Mouse (Mus musculus): ENCODE results near the gene Tmcc2.

Gene Tmcc2

DNA sequence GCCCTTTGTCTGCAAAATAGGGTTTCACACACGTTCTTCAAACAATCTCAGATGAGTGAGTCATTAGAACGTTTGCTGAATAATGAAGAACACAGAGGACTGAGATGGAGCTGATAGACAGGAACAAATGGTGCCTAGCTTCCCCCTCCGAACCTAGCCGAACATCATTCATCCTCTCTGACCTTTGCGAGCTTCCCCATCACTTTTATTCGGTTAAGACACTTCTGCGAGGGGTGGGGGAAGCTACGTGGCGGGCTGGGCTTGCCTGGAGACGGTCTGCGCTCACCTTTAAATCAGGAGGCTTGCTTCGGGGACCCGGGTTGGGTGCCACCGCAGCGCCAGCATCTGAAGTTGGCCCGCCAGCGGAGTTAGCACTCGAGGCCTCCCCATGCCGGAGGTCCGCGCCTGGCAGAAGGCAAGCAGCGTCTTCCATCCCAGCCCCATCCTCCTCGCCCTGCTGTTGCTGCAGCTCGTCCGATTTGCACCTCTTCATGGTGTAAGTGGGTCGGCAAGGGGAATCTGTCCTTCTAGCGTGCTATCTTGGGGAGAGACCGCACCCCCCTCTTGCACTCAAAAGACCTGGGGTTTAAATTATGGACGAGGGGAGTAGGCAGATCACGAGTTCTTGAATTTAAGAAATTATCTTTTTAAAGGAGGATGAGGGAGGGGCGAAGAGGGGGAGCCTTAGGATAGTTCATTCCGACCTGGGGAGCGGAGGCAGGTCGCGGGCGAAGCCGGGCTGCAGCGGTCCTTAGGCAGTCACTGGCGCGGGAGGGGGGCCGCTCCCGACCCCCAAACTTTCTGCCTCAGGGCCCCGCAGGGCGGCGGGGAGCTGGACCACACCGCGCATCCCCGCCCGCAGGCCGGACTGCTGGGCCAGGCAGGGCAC lies at the start of gene Tmcc2:
Tmcc2 (minus strand) TSS at position 591 of the 889 bp plus-strand sequence.
- DNase-seq (ENCODE audit: low spot score): no peak

DNA sequence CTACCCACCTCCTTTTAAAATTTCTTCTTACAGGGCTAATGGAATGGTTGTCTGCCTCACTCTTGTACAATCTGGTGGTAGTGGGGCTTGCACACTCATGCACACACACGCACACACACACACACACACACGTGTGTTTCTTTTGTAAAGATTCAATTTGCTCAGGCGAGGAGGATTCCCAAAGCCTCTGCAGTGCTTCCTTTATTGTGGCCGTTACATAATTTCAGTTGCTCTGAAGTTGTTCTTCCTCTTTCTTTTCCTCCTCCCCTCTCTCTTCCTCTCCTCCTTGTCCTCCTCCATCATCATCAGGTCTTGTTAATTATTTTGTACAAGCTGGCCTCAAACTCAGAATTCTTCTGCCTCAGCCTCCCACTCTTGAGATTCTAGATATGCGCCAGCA lies 46.3 kb upstream of the Tmcc2 start:
- DNase-seq (ENCODE audit: low spot score): no peak

DNA sequence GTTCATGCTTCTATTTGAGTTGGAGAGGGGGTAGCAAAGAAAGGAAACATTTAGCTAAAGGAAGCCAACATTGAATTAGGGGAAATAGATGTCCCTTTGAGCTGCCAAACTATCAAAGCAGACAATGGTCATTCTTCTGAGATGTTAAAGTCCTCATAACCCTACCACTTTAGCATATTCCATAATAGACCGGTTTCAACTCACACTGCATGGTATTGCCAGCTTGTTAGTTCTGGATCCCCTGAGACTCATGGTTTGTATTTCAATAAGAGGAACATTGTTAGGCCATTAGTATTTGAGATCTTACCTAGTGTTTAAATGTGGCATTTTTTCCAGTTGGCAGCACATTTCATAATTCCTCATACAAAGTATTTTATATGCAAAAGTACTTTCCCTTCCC lies 45.9 kb upstream of the Tmcc2 start:
- DNase-seq (ENCODE audit: low spot score): no peak

DNA sequence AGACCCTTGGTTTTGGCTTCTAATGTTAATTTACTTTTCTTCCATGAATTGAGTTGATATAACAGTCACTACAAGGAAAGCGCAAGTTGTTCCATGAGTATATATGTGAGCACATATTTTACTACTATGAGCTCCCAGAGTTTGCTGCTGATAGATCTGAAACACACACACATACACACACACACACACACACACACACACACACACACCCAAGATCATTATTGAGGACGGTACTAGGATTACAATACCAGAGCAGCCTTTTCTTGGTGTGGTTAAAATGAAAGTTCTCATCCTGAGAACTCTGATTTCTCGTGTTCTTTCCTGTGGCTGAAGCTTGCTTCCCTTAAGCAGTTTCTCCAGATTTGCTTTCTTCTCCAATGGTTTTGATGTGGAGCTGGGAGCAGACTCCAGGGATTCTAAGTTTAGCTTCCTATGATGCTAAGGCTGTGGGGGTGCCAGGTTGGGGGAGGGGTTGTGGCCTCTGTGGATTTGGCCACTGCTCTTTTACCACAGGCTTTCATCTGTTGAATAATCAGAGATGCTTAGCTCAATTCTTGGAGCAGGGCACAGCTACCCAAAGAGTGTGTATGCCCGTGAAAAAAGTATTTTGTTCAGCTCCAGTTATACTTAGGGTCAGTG lies 45.4 kb upstream of the Tmcc2 start:
- DNase-seq (ENCODE audit: low spot score): no peak

DNA sequence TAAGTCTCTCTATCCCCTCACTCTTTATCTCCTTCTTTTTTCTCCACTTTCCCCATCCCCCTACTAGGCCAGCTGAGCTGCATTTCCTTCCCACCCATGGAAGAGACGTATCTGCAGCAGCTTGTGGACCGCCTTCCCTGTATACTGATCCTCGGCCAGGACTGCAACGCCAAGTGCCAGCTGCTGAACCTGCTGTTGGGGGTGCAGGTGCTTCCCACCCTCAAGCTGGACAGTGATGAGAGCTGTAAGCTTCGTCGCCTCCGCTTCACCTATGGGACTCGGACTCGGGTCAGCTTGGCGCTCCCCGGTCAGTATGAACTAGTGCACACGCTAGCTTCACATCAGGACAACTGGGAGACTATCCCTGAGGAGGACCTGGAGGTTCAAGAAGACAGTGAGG lies 43.0 kb upstream of the Tmcc2 start:
- DNase-seq (ENCODE audit: low spot score): no peak

DNA sequence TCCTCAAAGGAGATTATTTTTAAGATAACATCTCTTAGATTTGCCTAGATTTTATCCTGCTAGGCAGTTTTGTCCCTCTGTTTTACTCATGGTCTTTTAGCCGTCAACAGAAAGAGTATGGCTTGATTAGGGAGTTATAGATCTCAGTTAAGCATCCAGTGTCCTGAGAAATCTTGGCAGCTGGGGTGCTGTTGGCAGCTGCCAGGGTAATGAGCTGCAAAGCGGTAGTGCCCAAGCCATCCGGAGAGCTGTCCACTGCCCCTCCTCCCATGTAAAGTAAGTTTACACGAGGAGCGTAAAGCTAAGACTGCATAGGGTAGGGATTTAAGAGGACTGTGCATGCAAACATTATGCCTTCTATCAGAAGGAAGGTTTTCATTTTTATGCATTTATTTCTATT lies 42.3 kb upstream of the Tmcc2 start:
- DNase-seq (ENCODE audit: low spot score): no peak

DNA sequence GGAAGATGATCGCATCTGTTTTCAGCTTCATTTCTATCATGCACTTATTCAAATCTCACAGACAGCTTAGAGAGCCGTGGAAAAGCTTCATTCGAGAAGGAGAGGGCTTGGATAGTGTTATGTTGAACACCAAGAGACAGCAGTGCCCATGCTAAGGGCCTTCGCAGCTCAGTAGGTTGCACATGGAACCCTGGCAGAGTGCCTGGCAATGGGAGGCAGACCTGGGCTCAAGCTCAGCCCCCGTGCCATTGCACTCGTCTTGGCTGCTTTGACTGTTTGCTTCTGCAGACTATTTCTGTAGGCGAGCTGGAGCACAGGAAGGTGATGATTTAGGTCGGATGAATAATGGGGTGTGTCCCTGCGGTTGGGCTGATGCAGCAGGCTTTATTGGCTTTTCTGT lies 40.6 kb upstream of the Tmcc2 start:
- no peak for DNase-seq (ENCODE audit: low spot score)

DNA sequence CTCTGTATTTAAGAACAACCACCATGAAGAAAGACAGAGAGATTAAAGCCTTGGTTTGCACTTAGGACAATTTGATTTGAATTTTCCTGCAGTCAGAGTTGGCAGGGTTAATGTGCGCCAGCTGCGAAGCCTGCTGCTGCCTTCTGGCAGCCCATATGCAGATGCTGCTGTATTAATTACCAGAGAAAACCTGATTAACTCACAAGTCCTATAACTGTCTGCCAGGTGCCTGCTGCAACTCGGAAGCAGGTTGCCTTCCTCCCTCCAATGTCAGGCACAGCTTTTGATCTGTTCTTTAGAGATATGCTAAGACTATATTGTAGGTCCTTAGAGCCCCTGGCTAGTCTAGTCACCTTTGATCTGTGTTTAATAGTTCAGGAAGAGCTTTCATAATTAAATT lies 39.7 kb upstream of the Tmcc2 start:
- DNase-seq (ENCODE audit: low spot score): no peak

DNA sequence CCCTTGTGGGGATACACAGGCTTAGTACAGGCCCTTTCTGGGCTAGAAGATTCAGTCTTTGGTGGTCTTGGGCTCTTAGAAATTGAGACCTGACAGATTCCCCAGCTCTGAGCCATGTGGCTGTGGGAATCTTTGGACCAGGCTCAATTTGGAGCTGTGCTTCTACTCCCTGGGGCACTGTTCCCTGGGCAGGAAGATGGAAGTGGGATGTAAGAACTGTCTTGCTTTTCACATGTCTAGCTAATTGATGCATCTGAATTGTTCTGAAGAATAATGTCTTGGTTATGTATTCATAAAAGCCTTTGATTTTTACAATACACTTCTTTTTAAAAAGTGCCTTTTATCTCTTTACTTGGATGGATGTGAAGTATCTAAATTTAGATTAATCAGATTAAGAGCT lies 34.5 kb upstream of the Tmcc2 start:
- no peak for DNase-seq (ENCODE audit: low spot score)

DNA sequence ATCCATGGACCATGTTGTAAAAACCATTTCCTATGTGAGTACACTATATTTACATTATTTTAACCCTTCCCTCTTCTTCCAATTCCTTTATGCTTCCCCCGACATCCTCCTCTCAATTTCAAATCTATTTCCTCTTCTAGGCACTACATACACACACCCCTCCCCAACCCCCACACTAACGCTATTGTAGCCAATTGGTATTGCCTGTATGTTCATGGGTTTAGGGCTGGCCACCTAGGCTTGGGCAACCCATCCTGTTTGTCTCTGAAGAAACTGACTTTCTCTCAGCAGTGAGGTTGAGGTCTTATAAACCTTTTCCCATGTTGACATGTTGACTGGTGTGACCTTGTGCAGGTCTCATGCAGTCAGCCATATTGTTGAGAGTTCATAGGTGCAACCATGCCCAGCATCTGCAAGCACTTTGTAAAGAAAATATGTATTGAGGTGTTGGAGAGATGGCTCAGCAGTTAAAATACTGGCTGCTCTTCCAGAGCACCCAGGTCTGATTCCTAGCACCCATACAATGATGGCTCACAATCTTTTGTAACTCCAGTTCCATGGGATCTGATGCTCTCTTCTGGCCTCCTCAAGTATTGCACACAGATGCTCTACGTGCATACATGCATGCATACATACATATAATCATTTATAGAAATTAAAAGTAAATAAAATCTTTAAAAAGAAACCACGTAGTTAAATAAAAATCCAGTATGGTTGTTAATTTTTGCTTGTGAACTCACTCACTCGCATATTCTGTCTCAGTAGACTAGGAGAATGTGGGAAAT lies 32.0 kb upstream of the Tmcc2 start:
- DNase-seq (ENCODE audit: low spot score): no peak

DNA sequence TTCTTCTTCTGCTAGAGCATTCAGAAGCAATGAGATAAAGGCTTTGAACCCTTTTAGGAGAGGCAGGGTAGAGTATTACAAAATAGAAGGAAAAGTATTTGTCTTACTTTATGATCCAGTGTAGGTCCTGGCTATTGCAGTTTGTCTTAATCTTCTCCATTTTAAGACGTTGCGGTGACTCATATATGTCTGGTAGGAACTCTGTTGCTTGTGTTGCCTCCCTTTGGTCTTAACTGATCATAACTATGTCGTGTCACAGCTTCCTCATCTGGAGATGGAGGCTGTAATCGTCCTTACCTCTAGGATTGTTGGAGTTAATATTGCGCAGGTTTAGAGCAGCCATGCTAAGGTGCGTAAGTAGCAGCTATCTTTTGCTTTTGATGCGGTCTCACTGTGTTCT lies 29.6 kb upstream of the Tmcc2 start:
- no peak for DNase-seq (ENCODE audit: low spot score)

DNA sequence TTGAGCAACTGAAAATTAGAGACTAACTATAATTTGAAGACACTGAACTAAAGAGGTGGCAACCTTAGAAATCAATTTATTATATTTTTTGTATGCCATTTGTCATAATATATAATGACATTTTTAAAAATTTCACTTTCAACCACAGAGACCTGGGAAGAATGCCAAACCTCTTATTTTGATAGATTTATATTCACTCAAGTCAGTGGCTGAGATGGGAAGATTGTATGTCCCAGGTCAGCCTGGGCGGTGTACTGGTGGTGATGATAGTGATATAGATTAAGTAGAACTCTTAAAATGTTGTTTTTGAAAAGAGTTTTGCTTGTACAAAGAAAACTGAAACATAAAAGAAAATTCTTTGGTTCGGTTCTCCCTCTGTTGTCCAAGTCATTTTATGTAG lies 29.1 kb upstream of the Tmcc2 start:
- DNase-seq (ENCODE audit: low spot score): no peak

DNA sequence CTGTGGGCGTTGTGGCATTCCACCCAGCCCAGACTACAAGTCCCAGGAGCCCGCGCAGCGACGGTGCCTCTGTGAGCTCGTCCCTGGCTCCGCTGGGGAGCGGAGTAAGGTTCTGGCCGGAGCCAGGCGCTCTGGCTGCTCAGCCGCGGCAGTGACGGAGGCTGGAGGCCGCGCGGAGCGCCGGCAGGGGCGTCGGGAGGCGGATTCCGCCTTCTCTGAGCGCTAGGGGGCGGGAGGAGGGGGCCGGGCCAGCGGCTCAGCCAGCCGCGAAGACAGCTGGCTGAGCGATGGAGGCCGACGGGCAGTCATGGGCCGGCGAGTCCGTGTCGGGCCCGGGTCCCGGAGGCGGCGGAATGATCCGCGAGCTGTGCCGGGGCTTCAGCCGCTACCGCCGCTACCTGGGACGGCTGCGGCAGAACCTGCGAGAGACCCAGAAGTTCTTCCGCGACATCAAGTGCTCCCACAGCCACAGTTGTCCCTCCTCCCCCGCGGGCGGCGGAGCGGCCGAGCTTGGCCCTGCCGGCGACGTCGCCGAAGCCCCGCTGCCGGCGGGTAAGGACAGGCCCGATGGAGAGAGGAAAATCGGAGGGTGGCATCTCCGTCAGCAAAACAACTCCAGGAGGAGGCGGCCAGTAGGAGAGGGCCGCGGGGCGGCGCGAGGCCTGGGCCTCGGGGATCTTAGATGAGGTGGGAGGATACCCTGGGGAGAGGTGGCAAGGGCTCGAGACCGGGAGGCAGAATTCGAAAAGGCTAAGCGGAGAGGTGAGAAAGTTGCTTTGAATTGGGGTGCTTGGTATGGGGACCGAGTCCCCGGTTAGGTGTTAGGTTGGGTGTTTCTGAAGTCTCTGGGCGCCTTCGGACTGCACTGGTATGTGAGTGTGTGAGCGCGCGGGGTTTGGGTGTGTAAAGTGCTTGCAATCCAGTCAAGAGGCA lies 26.5 kb upstream of the Tmcc2 start, which contains the start of gene Dstyk:
Dstyk (plus strand) TSS at position 237 of the 933 bp plus-strand sequence.
- peak; percentile 77 for DNase-seq (ENCODE audit: low spot score)

DNA sequence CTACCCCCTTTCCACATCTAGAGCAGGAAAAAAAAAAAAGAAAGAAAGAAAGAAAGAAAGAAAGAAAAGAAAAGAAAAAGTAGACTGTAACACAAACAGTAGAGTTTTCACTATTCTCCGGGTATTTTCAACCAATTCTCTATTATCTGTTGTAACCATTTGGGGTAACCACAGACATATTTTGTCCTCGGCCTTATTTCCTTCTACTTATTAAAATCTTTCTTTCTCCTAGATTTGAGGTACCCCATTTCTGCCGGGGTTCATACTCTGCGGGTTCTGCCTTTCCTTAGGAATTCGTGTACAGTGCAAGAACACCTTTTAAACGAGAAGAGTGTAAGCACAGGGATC lies 25.8 kb upstream of the Tmcc2 start:
- no peak for DNase-seq (ENCODE audit: low spot score)

DNA sequence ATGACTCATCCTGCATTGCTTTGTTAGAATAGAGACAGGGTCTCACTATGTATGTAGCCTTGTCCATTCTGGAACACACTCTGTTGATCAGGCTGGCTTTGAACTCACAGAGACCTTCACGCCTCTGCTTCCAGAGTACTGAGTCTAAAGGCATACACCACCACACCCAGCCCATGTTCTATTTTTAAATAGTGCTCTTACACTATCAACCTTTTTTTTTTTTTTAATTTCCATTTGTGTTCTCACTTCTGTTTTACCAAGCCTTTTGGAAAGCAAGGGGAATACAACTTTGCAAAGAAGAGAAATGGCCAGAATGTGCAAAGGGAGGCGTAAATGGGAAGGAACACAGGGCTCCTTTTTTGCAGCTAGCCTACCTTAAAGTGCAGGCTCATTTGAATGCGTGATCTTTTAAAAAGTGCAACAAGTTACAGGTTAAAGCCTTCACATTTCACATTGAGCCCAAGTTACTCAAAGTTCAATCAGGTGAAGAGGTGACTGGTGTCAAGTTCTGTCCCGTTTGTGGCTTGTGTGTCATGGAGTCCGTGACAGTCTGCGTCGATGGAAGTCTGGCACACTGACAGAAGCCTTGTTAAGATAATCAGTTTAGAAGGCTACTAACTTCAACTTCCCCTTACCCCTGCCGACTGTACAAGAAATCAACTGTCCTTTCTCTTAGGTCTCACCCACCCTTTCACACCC lies 25.3 kb upstream of the Tmcc2 start:
- DNase-seq (ENCODE audit: low spot score): no peak

DNA sequence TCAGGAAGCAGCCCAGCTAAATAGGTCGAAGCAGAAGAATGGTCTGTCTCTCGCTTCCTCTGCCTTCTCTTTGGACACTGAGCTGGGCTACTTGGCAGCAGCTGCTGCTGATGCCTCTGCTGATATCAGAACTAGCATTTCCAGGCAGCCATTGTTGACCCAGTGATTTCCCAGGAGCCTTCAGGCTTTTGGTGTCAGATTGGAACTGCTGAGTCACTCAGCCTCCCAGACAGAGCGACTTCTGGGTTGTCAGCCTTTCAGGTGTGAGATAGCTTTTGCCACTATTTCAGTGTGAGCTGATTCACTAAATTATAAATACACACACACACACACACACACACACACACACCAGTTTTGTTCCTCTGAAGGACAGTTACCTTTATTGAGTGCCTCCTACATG lies 19.6 kb upstream of the Tmcc2 start:
- DNase-seq (ENCODE audit: low spot score): no peak

DNA sequence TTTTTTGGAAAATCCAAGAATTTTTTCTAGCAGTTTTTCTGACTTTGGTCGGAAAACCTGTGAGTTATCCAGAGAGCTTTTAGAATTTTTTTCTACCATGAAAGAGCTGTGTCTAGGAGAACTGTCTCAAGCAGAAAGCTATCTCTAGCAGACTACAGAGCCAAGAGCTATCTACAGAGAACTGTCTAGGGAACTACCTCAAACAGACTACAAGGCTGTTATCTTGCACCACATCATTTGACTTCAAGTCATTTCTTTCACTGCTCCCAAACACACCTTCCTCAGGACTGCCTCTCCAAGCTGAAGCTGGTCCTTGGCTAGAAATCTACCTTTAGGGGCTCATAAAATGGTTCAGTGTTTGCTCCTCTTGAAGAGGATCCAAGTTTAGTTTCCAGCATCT lies 10.8 kb upstream of the Tmcc2 start:
- DNase-seq (ENCODE audit: low spot score): no peak

DNA sequence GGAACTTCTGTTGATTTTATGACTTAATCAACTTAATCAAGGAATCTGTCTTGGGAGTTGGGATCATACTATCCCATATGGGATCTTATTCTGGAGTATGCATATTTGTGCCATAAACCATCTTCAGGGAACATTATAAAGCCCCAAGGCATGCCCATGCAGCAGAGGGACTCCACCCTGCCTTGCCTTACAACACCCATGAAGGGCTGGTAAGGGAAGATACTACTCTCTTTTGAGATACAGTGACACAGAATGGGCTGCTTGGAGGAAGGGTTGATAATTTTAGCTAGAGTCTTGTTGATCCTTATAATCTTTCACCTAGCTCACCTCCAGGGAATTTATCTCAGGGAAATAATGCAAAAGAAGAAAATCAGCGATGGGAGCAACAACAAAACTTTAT lies 9.5 kb upstream of the Tmcc2 start:
- DNase-seq (ENCODE audit: low spot score): no peak

DNA sequence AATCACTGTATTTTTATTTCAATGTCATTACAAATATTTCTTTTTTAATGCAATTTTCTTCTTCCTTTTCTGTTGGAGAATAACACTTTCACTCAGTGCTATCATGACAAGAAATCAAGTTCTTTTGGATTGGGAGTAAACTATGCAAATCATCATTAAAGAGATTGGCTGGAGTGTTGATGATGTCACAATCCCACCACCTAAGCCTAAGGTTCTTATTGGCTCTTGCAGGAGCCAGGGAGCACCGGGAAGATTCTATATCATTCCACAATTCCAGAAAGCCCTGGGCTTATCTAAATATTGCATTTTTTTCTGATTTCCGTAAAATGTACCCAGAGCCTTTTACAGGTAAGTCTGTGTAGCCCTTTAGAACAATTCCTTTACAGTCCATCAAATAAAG lies 5.6 kb upstream of the Tmcc2 start:
- no peak for DNase-seq (ENCODE audit: low spot score)

DNA sequence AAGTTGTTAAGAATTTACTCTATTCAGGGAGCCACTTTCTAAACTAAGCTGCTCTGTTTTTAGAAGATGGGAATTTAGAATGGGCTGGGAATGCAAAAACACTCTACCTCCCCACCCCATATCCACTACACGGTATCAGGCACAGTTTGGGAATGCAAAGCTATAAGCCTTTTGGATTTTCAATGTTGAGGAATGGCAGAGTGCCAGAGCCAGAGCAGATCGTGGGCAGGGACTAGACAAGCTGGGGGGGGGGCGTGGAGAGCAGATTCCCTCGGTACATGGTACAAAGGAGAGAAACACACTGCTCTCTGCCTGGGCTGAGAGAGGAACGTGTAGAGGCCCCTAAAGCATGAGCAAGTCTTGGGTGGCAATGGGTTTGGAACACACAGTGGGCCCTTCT lies 1.8 kb upstream of the Tmcc2 start:
- no peak for DNase-seq (ENCODE audit: low spot score)

DNA sequence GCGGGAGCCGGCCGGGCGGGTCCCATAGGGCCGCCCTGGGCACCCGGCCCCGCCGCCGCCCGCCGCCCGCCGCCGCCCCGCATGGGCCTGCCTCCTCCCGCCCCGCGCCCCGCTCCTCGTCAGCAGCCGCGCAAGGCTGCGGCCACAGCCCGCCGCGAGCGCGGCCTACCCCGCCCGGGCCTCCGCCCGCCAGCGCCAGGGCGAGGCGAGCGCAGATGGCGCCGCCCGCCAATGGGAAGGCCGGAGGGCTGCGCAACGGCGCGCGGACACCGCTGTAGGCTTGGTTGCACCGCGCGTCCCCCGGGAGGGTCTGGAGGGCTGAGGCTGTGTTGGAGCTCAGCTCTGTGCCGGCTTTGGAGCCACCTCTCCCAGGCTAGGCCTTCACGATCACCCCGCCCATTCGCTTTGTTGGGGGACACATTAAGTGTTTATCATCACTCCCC lies 520 bp upstream of the Tmcc2 start:
- DNase-seq (ENCODE audit: low spot score): peak; percentile 53

Measured in ovary, postnatal 10 days (tissue).